Mouse (Mus musculus) gastrocnemius, postnatal 4 days (tissue): Measurements from ENCODE around the gene Snap29. TPM values are rescaled to one million over a fixed set of nuclear protein-coding genes. Genes with fewer than 3 reads are reported as not detected.

ENCODE experiments used
- DNase-seq, 2 experiments: peaks; one replicate each; pipeline ENCODE4 v3.0.0; 2021 to 2022; ENCODE audit warnings: low spot score in 2 of 2, mixed read lengths in 2 of 2
- total RNA-seq, 2 experiments: library from RNA; stranded (reverse); gene quantifications; 2 replicates each; pipeline ENCODE4 v1.2.3; 2021

Snap29 gene
- total RNA-seq, 2 experiments from 2014 or later, result 14.3 to 15.5 TPM

- no peak for DNase-seq
These were observed 66.7 kb downstream of the Snap29 start for GRCm38 (mm10) chr16:17472498-17472897.

GRCm38 (mm10) chr16:17474091-17474490, 68.3 kb downstream of the Snap29 start:
- no peak for DNase-seq

- no peak for DNase-seq
These were observed 69.0 kb downstream of the Snap29 start for GRCm38 (mm10) chr16:17474761-17475160.

- DNase-seq, result no peak
These were observed 69.5 kb downstream of the Snap29 start for GRCm38 (mm10) chr16:17475326-17475725.

GRCm38 (mm10) chr16:17478331-17478943, 72.7 kb downstream of the Snap29 start:
- DNase-seq, result no peak

Other genes with a start within 250 kb of the Snap29 start
- 100 to 1,000 TPM; 166 to 178 TPM for gene Ube2l3, start 203.3 kb upstream of the Snap29 start, total RNA-seq
- gene Rimbp3, start 197.4 kb upstream of the Snap29 start, total RNA-seq, result under 1 TPM; 0.22 to 0.29 TPM
- gene Hic2, start 172.4 kb upstream of the Snap29 start, total RNA-seq, result 1 to 10 TPM; 2.7 to 3.9 TPM
- gene Tmem191c, start 129.9 kb upstream of the Snap29 start, total RNA-seq, result 1 to 10 TPM; 4.4 to 5.8 TPM
- 1 to 10 TPM in 1 of 2 experiments, under 1 TPM in 1; 0.78 to 1.9 TPM for gene Serpind1, start 74.6 kb upstream of the Snap29 start, total RNA-seq
- gene Pi4ka, start 328 bp downstream of the Snap29 start, total RNA-seq, result 10 to 100 TPM; 27.9 to 31.4 TPM
- 10 to 100 TPM; 32.4 to 33.1 TPM for gene Crkl, start 46.0 kb downstream of the Snap29 start, total RNA-seq
- under 1 TPM; 0.54 to 0.75 TPM for gene Aifm3, start 83.6 kb downstream of the Snap29 start, total RNA-seq
- 10 to 100 TPM; 48.4 to 51.1 TPM for gene Lztr1, start 102.7 kb downstream of the Snap29 start, total RNA-seq
- 10 to 100 TPM; 18.7 to 22.5 TPM for gene Thap7, start 125.2 kb downstream of the Snap29 start, total RNA-seq
- 1 to 10 TPM; 2.5 to 5.0 TPM for gene Lrrc74b, start 155.3 kb downstream of the Snap29 start, total RNA-seq
- 1 to 10 TPM; 6.3 to 7.5 TPM for gene P2rx6, start 155.9 kb downstream of the Snap29 start, total RNA-seq
- gene Slc7a4, start 177.2 kb downstream of the Snap29 start, total RNA-seq, result 1 to 10 TPM; 2.3 to 3.5 TPM
- gene Smpd4, start 213.4 kb downstream of the Snap29 start, total RNA-seq, result 10 to 100 TPM; 23.5 to 23.9 TPM
- gene Ccdc74a, start 240.5 kb downstream of the Snap29 start, total RNA-seq, result 1 to 10 TPM; 2.7 to 2.8 TPM